Mouse (Mus musculus) limb, embryonic 11.5 days (tissue): ENCODE results near the gene Ccl3. TPM values are rescaled to one million over a fixed set of nuclear protein-coding genes. Genes with fewer than 3 reads are reported as not detected.

Source experiments
- ATAC-seq: fragments of 200-750 bp; cut with Nextera tagmentation; 2 replicates; pipeline ENCODE4 v1.8.0; 2017; ENCODE audit warnings: low read depth; ENCODE audit not compliant: insufficient number of reproducible peaks, low FRiP score, low TSS enrichment
- DNase-seq: peaks from one replicate; pipeline ENCODE4 v3.0.0-alpha.2; 2015; ENCODE audit warnings: low spot score
- H3K27ac ChIP-seq: fragments of 300-500 bp; sonication (generic); replicated peaks from 2 replicates; pipeline ENCODE4 v1.5.1; 2014; ENCODE audit warnings: low read depth, mild to moderate bottlenecking, low read length
- H3K27me3 ChIP-seq: fragments of 300-500 bp; sonication (generic); 2 replicates; pipeline ENCODE4 v1.6.1; 2014; ENCODE audit warnings: mild to moderate bottlenecking, low read length, mixed read lengths; ENCODE audit not compliant: control insufficient read depth, insufficient read depth
- H3K36me3 ChIP-seq: fragments of 300-500 bp; sonication (generic); 2 replicates; pipeline ENCODE4 v1.6.1; 2014; ENCODE audit warnings: mild to moderate bottlenecking, low read length, moderate library complexity, mixed read lengths; ENCODE audit not compliant: control insufficient read depth, insufficient read depth
- H3K4me1 ChIP-seq: fragments of 300-500 bp; sonication (generic); 2 replicates; pipeline ENCODE4 v1.6.1; 2014; ENCODE audit warnings: low read length, mixed read lengths; ENCODE audit not compliant: control insufficient read depth, insufficient read depth
- H3K4me2 ChIP-seq: fragments of 300-500 bp; sonication (generic); 2 replicates; pipeline ENCODE4 v1.6.1; 2014; ENCODE audit warnings: low read depth, mild to moderate bottlenecking, moderate library complexity; ENCODE audit not compliant: severe bottlenecking
- H3K4me3 ChIP-seq: fragments of 300-500 bp; sonication (generic); 2 replicates; pipeline ENCODE4 v1.5.1; 2014; ENCODE audit warnings: low read depth, low read length
- H3K9ac ChIP-seq: fragments of 300-500 bp; sonication (generic); 2 replicates; pipeline ENCODE4 v1.6.1; 2014; ENCODE audit warnings: mild to moderate bottlenecking, low read length
- H3K9me3 ChIP-seq: fragments of 300-500 bp; sonication (generic); 2 replicates; pipeline ENCODE4 v1.6.1; 2016; ENCODE audit warnings: low read length; ENCODE audit not compliant: control insufficient read depth
- WGBS: fragments of 180-500 bp; shearing (Covaris S2); extraction: QIAGEN DNeasy Blood & Tissue Kit; methylation state at CpG from one replicate; pipeline ENCODE4 v1.1.7; 2014; 5-methylcytosine and 5-hydroxymethylcytosine counted together
- polyA plus RNA-seq: library from polyadenylated mRNA; unstranded; fragments of >200 nt; fragmentation: Nextera tagmentation; extraction: Ambion mirVana; gene quantifications from 2 replicates; pipeline ENCODE4 v1.2.1, GENCODE M21; 2014

Gene Ccl3
- polyA plus RNA-seq, 1 experiment from 2014 or later = 0.20 TPM

DNA sequence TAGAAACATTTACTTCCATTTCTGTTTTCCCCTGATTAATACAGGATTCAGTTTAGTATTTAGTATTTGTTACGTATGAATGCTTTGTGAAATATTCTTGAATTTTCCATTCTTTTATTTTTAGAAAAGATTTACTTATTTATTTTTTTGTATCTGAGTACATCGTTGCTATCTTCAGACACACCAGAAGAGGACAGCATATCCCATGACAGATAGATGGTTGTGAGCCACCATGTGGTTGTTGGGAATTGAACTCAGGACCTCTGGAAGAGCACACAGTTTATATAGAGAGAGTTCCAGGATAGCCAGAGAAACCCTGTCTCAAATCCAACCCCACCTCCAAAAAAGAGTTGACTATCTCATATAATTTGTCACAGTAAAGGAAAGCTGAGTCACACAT lies 14.3 kb downstream of the Ccl3 start:
- no peaks in the 10 kb centered on the region for H3K4me1 ChIP-seq
- no peak for DNase-seq
- no peak overlapping the region for H3K9ac ChIP-seq
- no peak for ATAC-seq
- H3K4me3 ChIP-seq = no peak overlapping the region
- no peaks in the 10 kb centered on the region for H3K9me3 ChIP-seq
- no peak overlapping the region for H3K4me2 ChIP-seq
- H3K27me3 ChIP-seq = no peaks in the 10 kb centered on the region
- 97% methylated on average over 2 of the region's 2 CpGs for WGBS
- H3K36me3 ChIP-seq = no peaks in the 10 kb centered on the region
- no peak overlapping the region for H3K27ac ChIP-seq

DNA sequence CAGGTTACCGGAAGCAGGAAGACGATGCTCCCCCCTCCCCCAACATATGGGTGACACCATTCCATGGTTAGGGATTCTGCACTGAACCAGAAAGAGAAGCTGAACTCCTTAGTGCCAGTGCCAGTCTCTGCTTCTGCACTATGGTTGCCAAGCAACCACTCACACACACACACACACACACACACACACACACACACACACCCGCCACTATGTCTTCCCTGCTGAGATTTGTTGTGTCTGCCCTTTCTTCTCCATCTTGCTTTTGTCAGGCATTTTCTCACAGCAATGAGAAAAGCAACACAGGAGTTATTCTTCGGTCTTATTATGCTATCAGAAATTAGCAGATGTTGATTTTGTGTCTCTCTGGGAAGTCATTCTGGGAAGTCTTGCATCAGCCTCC lies 14.7 kb downstream of the Ccl3 start:
- Histone ChIP-seq H3K4me1 (no peaks in the 10 kb centered on the region), H3K27ac (no peak overlapping the region), H3K36me3 (no peaks in the 10 kb centered on the region), H3K4me2 (no peak overlapping the region), H3K9ac (no peak overlapping the region), H3K9me3 (no peaks in the 10 kb centered on the region), H3K4me3 (no peak overlapping the region), H3K27me3 (no peaks in the 10 kb centered on the region)
- no peak for ATAC-seq
- no peak for DNase-seq
- WGBS = 87% methylated on average over 4 of the region's 4 CpGs

- WGBS = 72% methylated on average over 4 of the region's 4 CpGs
- DNase-seq = no peak
- H3K4me2 ChIP-seq = no peak overlapping the region
- no peak for ATAC-seq
- no peaks in the 10 kb centered on the region for H3K9me3 ChIP-seq
- no peaks in the 10 kb centered on the region for H3K27me3 ChIP-seq
- no peak overlapping the region for H3K4me3 ChIP-seq
- no peak overlapping the region for H3K9ac ChIP-seq
- no peak overlapping the region for H3K27ac ChIP-seq
- H3K4me1 ChIP-seq = no peaks in the 10 kb centered on the region
- H3K36me3 ChIP-seq = no peaks in the 10 kb centered on the region
Observed at GRCm38 (mm10) chr11:83632744-83633143, 16.4 kb downstream of the Ccl3 start.

- Histone ChIP-seq H3K27me3 (no peaks in the 10 kb centered on the region), H3K4me1 (no peaks in the 10 kb centered on the region), H3K9ac (no peak overlapping the region), H3K9me3 (no peaks in the 10 kb centered on the region), H3K4me2 (no peak overlapping the region), H3K36me3 (no peaks in the 10 kb centered on the region), H3K4me3 (no peak overlapping the region), H3K27ac (no peak overlapping the region)
- DNase-seq (no peak), ATAC-seq (no peak)
- 76% methylated on average over 2 of the region's 2 CpGs for WGBS
Observed at GRCm38 (mm10) chr11:83631065-83631464, 18.1 kb downstream of the Ccl3 start.

- Histone ChIP-seq H3K4me1 (no peaks in the 10 kb centered on the region), H3K27me3 (no peaks in the 10 kb centered on the region), H3K9me3 (no peaks in the 10 kb centered on the region), H3K36me3 (no peaks in the 10 kb centered on the region), H3K9ac (no peak overlapping the region), H3K4me3 (no peak overlapping the region), H3K27ac (no peak overlapping the region), H3K4me2 (no peak overlapping the region)
- whole genome bisulfite sequencing = 97% methylated on average over 1 of the region's 1 CpGs
- ATAC-seq (no peak), DNase-seq (no peak)
Observed at GRCm38 (mm10) chr11:83630630-83631029, 18.5 kb downstream of the Ccl3 start.

- H3K27ac ChIP-seq = no peak overlapping the region
- H3K9ac ChIP-seq = no peak overlapping the region
- no peaks in the 10 kb centered on the region for H3K36me3 ChIP-seq
- H3K9me3 ChIP-seq = no peaks in the 10 kb centered on the region
- no peak for ATAC-seq
- H3K4me1 ChIP-seq = no peaks in the 10 kb centered on the region
- WGBS = 88% methylated on average over 9 of the region's 9 CpGs
- H3K4me3 ChIP-seq = no peak overlapping the region
- H3K27me3 ChIP-seq = no peaks in the 10 kb centered on the region
- DNase-seq = no peak
- no peak overlapping the region for H3K4me2 ChIP-seq
Observed at GRCm38 (mm10) chr11:83628808-83629207, 20.3 kb downstream of the Ccl3 start.

- no peaks in the 10 kb centered on the region for H3K27me3 ChIP-seq
- ATAC-seq (no peak), DNase-seq (no peak)
- H3K9me3 ChIP-seq = no peaks in the 10 kb centered on the region
- H3K4me2 ChIP-seq = no peak overlapping the region
- no peaks in the 10 kb centered on the region for H3K4me1 ChIP-seq
- 90% methylated on average over 3 of the region's 3 CpGs for WGBS
- no peak overlapping the region for H3K9ac ChIP-seq
- no peaks in the 10 kb centered on the region for H3K36me3 ChIP-seq
- H3K27ac ChIP-seq = no peak overlapping the region
- H3K4me3 ChIP-seq = no peak overlapping the region
Observed at GRCm38 (mm10) chr11:83623586-83623985, 25.6 kb downstream of the Ccl3 start.

- DNase-seq = no peak
- no peak overlapping the region for H3K27ac ChIP-seq
- H3K9ac ChIP-seq = no peak overlapping the region
- no peaks in the 10 kb centered on the region for H3K9me3 ChIP-seq
- no peaks in the 10 kb centered on the region for H3K27me3 ChIP-seq
- no peak for ATAC-seq
- no peaks in the 10 kb centered on the region for H3K4me1 ChIP-seq
- no peak overlapping the region for H3K4me2 ChIP-seq
- no peaks in the 10 kb centered on the region for H3K36me3 ChIP-seq
- no peak overlapping the region for H3K4me3 ChIP-seq
- 86% methylated on average over 1 of the region's 1 CpGs for WGBS
Observed at GRCm38 (mm10) chr11:83619037-83619436, 30.1 kb downstream of the Ccl3 start.

- no peak for ATAC-seq
Observed at GRCm38 (mm10) chr11:83618238-83618637, 30.9 kb downstream of the Ccl3 start.

More at GRCm38 (mm10) chr11:83618238-83618637, 30.9 kb downstream of the Ccl3 start:
- H3K4me1 ChIP-seq = no peaks in the 10 kb centered on the region
- H3K9ac ChIP-seq = no peak overlapping the region
- no peak overlapping the region for H3K4me2 ChIP-seq
- H3K9me3 ChIP-seq = no peaks in the 10 kb centered on the region
- H3K4me3 ChIP-seq = no peak overlapping the region
- no peaks in the 10 kb centered on the region for H3K27me3 ChIP-seq
- no peak for DNase-seq
- no peaks in the 10 kb centered on the region for H3K36me3 ChIP-seq
- WGBS = 74% methylated on average over 5 of the region's 5 CpGs
- no peak overlapping the region for H3K27ac ChIP-seq
